Mouse (Mus musculus): ENCODE results near the gene Smap1.

Gene Smap1

GRCm38 (mm10) chr1:23920275-23920674, 1.8 kb downstream of the Smap1 start:
- peak; percentile 44 for DNase-seq (ENCODE audit: low spot score)

- DNase-seq (ENCODE audit: low spot score) = no peak
Observed at GRCm38 (mm10) chr1:23919086-23919485, 3.0 kb downstream of the Smap1 start.

DNA sequence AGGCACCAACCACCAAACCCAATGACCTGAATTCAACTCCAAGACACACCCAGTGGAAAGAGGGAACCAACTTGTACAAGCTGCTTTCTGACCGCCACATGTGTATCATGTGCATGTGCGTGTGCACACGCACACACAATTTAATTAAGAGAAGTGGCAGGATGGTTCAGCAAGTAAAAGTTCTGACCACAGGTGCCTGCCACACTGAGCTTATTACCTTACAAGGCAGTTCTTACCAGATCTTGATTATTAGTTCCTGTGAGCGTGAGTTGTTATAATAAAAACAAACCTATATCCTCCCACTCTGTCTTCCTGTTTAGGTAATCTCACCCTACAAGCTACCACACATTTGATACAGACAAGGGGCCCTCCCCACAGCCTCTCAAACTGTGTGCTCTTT, 6.6 kb downstream of the Smap1 start:
- DNase-seq (ENCODE audit: low spot score) = no peak

DNA sequence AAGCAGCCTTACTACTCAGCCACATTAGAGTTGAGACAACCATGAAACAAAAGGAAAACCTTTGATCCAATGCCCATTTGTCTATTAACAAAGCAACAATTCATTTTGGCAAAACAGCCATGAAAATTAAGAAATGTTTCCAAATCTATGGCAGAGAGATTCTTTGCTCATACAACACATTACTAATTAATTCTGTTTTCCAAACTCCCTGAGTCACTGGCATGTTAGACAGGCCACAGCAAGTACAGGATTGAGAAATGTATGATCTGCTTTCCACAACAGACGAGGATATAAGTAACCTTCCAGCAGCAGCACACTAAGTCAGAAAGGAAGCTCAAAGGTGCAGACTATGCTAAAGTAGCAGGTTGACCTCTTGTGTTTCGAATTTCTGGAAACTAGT, 9.1 kb downstream of the Smap1 start:
- DNase-seq (ENCODE audit: low spot score) = no peak

GRCm38 (mm10) chr1:23906082-23906481, 16.0 kb downstream of the Smap1 start:
- DNase-seq (ENCODE audit: low spot score) = peak; percentile 34

DNA sequence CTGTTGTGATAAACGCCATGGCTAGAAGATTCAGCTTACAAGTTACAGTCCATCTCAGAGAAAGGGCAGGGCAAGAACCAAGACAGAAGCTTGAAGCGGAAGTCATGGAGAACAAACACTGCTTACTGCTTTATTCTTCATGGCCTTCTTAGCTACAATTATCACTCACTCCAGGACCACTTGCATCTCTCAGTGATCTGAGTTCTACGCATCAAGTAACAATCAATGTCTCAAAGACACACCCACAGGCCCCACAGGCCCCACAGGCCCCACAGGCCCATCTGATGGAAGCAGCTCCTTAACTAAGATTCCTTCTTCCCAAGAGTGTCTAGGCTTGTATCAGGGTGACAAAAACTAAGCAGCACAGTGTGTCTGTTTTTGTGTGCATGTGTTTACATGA, 18.8 kb downstream of the Smap1 start:
- DNase-seq (ENCODE audit: low spot score) = no peak

DNA sequence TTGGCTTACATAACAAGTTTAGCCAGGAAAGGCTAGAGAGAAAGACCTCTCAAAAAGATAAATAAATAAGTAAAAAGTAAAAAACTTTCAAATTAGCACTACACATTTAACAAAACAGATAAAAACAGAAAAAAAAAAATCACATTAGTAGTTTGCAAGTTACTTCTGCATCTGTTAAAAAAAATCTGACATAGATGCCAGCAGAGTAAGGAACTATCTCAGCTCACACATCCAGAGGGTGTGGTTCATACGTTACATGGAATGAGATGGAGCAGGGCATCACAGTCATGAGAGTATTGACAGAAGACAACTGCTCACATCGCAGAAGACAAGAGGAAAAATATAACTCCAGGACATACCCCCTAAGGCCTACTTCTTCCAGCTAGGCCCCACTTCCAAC, 19.4 kb downstream of the Smap1 start:
- DNase-seq (ENCODE audit: low spot score) = no peak

- DNase-seq (ENCODE audit: low spot score) = no peak
Observed at GRCm38 (mm10) chr1:23899647-23900020, 22.5 kb downstream of the Smap1 start.

GRCm38 (mm10) chr1:23899020-23899646, 23.0 kb downstream of the Smap1 start:
- DNase-seq (ENCODE audit: low spot score) = no peak

- peak; percentile 21 for DNase-seq (ENCODE audit: low spot score)
Observed at GRCm38 (mm10) chr1:23892072-23892471, 30.0 kb downstream of the Smap1 start.

DNA sequence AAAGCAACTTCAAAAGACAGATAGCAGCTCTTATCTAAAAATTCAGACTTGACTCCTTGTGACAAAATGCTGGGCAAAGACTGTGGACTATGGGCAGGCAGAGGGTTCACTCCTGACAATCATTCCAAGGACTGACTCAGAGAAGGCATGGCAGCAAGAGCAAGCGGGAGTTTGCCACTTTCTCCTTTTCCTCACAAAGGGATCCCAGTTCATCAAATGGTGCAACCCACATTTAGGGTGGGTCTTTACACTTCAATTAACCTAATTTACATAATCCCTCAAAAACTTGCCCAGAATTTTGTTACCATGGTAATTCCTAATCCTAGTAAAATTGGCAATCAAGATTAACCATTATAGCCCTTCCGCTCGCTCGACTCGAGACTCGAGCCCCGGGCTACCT, 37.2 kb downstream of the Smap1 start:
- DNase-seq (ENCODE audit: low spot score) = no peak

- no peak for DNase-seq (ENCODE audit: low spot score)
Observed at GRCm38 (mm10) chr1:23884087-23884668, 37.9 kb downstream of the Smap1 start.

- no peak for DNase-seq (ENCODE audit: low spot score)
Observed at GRCm38 (mm10) chr1:23882681-23883080, 39.4 kb downstream of the Smap1 start.

DNA sequence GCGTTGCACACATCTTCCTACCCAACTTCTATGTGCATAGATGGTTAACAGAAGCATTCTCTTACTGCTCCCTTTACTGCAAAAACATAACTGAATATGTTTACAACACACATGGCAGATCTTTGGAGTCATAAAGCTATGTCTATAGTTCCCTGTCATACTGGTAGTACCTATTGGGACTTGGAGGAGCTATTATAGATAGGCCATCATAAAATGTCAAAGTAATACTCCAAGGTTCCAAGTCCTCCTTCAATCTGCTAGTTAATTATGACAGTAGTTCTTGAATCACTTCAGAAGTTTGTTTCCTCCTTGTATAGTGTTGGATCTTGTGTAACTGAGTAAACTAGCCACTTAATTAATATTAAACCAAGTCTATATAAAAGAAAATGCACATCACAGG, 49.9 kb downstream of the Smap1 start:
- no peak for DNase-seq (ENCODE audit: low spot score)

DNA sequence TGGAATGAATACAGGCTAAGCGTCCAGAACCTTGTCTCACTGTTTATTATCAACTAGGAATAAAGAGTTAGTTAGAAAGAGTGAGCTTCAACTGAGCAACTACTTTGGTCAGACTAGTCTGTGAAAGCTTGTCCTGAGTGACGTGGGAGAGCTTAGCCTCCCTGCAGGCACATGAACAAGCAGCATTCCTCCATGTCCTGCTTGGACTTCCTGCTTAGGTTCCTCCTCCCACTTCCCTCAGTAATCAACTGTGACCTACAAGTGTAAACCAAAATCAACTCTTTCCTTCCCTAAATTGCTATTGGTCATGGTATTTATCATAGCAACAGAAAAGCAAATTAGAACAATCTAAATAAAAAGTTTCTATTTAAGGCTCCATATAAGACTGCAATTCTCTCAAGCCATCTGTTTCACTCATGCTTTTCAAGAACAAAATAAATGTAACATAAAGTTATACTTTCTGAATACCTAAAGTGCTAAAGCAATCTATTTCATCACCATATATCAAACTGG, 54.7 kb downstream of the Smap1 start:
- no peak for DNase-seq (ENCODE audit: low spot score)

DNA sequence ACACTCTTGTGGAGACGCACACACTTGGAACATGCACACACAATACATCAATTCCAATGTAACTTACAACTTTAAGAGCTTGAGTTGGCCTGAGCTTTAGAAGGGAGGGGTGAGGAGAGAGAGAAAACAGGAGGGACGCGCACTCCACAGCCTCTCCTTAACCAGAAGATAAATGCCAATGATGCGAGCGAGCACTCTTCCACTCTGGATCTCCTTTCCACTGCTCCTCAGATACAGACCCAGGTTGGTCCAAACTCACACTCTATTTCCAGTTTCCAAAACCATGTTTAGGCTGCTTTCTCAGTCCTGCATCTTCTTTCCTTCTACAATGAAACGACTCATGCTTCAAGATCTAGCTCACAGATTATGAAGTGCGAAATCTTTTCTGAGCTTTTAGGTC, 56.6 kb downstream of the Smap1 start:
- no peak for DNase-seq (ENCODE audit: low spot score)

- no peak for DNase-seq (ENCODE audit: low spot score)
Observed at GRCm38 (mm10) chr1:23860944-23861343, 61.2 kb downstream of the Smap1 start.

- DNase-seq (ENCODE audit: low spot score) = no peak
Observed at GRCm38 (mm10) chr1:23855623-23856022, 66.5 kb downstream of the Smap1 start.

DNA sequence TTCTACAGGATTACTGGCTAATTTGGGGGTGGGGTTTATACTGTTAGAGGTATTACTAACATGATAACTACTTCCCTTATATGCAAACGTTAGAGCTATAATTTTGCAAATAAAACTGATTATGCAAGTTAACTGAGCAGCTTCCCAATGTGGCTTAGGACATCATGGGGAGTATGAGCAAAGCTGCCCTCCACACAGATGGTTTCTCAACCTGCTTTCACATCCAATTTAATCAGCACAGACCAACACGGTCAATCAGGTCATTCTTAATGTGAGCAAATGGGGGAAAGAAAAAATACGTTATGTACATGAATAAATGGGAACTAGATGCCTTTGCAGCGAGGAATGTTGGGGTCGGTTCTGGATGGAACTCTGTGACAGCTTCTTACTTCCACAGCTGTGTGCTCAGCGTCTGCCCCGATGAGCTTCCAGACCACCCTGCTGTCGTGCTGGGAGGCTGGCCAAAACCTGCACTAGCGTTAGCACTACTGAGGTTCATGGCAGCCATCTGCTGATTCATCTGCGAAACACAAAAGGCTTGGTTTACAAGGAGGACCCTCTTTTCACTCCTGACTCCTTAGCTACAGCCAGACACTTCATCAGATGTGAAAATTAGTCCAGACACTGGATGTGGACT, 76.0 kb downstream of the Smap1 start:
- no peak for DNase-seq (ENCODE audit: low spot score)

- DNase-seq (ENCODE audit: low spot score) = no peak
Observed at GRCm38 (mm10) chr1:23845007-23845406, 77.1 kb downstream of the Smap1 start.

DNA sequence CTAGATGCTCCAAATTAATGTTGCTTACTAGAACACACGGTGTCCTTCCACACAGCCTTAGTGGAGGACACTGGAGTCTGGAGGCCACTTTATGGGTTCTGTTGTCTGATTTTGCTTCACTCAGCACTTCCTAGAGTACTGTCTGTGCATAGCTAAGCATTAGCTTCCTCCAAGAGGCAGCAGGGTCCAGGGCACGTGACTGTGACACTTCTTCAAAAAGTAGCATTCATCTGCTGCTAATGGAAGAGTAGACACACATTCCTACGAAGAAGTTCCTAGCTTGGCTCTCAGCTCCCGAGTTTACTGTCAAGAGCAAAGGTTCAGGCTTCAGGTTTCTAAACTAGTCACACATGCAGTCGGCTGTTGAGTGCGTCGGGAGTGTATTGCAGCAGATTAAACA, 78.3 kb downstream of the Smap1 start:
- DNase-seq (ENCODE audit: low spot score) = no peak

GRCm38 (mm10) chr1:23842629-23843028, 79.5 kb downstream of the Smap1 start:
- DNase-seq (ENCODE audit: low spot score) = no peak

DNA sequence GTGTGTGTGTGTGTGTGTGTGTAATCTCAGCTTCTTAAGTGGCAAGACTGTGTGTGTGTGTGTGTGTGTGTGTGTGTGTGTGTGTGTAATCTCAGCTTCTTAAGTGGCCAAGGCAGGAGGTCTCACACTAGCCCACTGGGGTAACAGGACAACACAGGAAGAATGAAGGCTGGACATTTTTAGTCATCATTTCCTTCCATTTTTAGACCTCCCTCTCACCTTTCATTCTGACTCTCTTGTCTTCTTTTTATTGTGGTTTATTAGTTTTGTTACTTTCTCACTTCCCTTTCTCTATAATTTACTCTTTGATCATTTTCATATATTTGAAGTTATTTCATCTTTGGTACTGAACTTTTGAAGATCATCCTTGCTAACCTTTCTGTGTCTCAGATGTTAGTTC, 81.2 kb downstream of the Smap1 start:
- DNase-seq (ENCODE audit: low spot score) = no peak

GRCm38 (mm10) chr1:23836630-23837029, 85.5 kb downstream of the Smap1 start:
- no peak for DNase-seq (ENCODE audit: low spot score)

Measured in embryo, embryonic 10.5 days (tissue).